Mouse (Mus musculus) fat pad, adult 2 months (tissue): Measurements from ENCODE around the gene Dll1.

ENCODE experiments used
- DNase-seq: peaks from one replicate; pipeline ENCODE4 v3.0.0-alpha.2; 2011; ENCODE audit warnings: low read depth, low spot score; ENCODE audit errors: extremely low read depth

The Dll1 gene

DNA sequence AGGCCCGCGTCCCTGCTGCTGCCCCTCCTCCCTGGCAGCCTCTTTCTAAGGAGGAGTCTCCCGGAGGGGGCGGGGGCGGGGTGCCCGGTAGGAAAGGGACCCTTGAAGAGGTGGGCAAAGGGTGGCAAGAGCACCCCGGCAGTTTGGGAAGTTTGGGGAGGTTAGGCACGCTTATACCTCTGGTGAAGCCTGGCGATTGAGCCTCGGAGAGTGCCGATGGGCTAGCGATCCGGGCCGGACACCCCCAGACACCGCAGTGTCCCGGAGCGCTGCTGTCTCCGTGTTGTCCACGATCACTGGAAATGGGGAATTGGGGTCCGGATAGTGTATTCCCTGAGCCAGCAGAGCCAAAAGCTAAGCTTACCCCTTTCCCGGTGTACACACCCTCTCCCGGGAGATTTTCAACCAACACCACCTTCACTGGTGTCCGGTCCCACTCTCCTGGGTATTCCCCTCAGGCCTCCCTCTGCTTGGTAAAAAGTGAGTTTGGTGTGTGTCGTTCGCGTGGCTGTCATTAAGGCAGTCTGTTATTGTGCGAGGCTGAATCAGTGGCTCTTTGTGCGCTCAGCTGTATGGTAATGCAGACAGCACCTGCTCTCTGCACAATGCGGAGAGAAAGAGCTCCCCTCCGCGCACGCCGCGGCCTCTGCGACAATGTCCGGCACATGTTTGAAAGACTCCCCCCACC is at the start of gene Dll1:
Gene Dll1, minus strand, starts transcription at position 379 of the 688 bp plus-strand sequence.
- DNase-seq, result no peak

DNA sequence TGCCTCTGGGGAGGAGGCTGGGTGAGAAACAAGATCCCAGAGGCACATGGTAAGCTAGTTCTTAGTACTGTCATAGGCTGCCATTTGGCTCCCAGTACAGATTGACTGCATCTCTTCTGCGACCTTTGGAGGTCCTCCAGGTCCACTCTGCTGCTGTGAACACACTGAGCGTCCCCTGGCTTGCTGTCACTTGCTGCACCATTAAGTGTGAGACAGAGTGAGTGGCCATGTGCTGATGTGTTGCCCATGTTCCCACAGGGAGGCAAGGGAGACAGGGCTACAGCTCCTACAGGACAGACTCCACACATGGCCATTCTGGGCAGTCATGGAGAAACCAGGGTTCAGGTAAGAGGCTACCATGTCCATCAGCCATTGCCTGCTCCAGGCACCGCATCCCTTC is 49.3 kb upstream of the Dll1 start:
- no peak for DNase-seq

DNA sequence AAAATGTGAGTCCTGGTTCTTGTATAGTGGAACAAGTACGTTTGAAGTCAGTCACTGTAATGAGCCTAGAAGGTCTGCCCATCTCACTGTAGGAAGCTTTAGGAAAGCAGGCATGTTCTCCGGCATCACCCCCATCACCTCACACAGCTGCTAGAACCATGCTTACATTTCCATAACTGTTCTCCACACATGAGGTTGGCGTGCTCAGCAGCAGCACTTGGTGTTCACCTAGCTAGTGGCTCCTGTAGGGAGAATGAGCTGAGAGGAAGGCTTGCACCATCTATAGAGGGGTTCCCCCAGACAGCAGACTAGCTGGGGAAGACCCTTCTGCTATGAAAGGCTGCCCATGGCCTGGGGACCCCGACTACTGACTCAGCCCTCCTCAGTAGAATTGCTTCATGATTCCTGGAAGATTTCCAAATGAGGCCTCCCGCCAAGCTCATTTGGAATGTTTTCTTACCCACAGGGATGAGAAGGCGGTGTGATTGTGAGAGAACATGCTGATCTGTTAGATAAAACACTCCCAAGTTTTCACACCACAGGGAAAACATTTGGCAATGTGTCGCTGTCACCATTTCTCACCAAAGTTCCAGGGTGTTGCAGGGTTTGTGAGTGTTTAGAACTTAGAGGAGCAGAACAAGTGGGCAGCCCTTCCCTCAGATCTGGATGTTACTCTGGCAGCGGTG is 46.6 kb upstream of the Dll1 start:
- peak; percentile 57 for DNase-seq

DNA sequence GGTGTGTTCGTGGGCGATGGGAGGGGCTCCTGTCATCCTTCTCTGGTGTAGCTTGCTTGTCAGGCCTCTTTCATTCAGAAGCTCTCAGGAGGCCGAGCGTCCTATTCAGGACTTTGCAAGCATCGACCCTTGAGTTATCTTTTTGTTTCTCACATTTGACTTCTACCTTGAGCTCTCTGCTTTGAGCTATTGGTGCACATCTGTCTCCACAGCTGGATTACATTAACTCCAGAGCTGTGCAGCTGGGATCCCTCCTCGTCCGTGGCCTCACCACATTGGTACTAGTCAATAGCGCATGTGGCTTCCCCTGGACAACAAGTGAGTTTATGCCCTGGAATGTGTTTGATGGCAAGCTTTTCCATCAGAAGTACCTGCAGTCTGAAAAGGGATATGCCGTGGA is 46.0 kb upstream of the Dll1 start:
- no peak for DNase-seq

DNA sequence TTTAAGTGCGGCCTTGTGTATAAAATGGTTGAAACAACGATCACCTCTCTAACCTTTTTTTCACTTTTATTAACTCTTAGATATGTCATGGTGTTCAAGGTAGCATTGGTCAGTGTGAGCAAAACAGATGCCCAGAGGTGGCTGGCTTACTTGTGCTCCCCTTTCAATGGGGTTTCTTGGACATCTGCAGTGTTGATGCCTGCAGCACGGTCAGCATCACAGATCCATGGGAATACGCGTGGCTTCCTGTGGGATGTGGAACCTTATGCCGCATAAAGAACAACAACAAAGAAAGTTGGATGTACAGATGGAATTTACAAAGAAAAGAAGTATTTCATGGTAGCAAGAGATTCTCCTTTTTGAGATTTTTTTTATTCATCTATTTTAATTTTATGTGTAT is 44.8 kb upstream of the Dll1 start:
- no peak for DNase-seq

DNA sequence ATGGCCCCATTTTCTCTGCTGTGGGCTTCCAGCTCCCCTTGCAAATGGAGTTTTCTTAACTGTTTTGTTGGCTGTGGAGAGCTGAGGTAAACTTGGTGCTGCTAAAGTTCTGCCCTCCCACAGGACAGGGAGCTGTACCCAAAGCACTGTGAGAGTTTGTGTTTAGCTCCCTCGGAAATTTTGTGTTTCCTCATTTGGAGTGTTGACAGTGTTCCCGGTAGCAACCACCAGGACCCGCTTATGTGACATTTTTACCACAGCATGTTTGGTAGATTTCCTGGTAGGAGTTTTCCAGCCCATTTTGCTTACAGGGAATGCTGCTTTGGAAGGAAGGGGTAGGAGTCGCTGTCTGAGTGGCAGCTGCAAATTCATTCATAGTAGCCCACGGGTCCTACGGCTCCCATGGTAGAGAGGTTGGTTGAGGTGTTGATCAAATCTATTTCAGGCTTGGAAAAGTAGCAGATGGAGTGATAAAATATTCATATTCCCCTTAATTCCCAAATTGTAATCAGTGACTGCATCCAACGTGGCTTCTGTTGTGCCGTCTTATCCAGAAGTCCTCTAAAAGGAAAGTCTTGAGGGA is 43.4 kb upstream of the Dll1 start:
- DNase-seq, result no peak

DNA sequence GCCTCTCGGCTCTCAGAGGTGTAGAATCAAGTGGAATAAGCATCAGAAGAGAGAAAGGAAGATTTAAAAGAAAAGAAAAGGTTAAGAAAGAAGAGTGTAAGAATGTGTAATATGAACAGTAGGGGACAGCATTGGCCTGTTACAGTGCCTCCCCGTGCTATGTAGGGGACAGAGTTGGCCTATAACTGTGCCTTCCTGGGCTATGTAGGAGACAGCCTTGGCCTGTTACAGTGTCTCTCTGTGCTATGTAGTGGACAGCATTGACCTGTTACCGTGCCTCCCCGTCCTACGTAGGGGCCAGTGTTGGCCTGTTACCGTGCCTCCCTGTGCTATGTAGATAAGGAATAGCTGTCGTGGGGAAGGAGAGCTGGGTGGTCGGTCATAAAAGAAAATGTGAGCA is 42.9 kb upstream of the Dll1 start:
- no peak for DNase-seq

DNA sequence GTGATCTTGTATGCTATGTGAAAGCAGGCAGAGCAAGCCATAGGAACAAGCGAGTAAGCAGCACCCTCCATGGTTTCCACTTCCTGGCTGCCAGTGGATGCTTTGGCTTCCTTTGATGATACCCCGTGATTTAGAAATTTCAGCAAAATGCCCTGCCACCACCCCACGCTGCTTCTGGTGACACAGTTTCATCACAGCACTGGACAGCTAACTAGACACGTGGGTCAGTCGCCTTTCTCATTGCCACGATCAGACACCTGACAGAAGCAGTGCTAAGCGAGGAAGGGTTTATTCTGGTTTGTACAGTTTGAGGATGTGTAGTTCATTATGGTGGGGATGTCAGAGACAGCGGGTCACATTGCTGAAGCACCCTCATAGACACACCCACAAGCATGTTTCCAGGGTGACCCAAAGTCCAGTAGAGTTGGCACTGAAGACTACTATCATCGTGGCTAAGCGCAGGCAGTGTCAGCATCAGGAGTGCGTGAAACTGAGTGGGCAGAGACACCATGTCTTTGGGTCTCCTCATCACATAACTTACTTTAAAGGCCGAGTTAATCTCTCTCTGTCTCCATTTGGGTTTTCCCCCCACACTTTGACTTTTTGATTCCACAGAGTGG is 40.0 kb upstream of the Dll1 start:
- no peak for DNase-seq

DNA sequence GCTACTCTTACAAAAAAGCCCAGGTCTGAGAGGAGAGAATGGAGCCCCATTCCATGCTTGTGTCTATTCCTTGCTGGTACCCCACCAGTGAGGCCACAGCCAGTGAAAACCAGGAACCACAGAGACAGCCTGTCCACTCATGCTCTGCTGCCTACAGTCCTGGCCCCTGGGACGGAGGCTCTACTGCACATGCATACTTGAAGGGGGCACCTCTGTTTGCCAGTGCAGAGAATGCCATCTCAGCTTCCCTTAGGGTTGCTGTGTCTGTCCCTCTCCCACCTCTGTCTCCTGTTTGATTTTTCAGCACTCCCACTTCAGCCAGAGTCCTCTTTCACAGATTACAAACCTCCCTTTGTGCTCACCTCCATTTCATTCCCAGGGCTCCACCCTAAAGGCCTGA is 34.2 kb upstream of the Dll1 start:
- DNase-seq, result no peak

DNA sequence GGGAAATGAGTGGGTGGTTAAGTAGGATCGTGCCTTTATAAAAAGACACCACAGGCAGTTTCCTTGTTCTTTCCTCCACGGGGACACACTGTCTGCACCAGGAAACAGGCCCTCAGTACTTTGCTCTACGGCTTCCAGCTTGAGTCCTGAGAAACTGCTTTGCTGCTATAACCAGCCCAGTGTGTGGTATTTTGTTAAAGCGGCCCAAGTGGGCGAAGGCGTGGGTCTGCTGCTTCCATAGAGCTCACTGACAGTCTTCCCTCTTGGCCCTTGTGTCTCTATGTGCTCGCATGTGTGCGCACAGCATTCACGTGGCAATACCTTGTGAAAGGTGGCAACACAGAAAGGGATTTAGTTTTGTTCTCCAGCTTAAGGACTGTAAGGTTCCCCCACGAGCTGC is 32.6 kb upstream of the Dll1 start:
- DNase-seq, result no peak

DNA sequence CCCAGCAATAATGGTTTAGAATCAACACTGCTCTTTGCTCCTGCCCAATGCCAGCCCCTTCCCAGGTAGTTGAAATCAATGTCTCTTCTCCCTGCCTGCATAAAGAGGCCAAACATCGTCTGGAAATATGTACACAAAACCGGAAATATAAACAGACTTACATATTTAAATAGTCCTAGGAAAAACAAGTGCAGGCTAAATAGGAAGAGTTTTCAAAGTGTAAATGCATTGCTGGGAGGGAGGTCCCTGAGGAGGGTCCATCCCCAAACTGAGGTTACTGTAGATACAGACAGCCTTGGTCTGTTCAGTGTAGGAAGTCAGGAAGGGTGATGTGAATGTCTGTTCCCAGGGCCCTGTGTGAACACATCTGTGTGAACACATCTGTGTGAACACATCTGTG is 29.9 kb upstream of the Dll1 start:
- no peak for DNase-seq

DNA sequence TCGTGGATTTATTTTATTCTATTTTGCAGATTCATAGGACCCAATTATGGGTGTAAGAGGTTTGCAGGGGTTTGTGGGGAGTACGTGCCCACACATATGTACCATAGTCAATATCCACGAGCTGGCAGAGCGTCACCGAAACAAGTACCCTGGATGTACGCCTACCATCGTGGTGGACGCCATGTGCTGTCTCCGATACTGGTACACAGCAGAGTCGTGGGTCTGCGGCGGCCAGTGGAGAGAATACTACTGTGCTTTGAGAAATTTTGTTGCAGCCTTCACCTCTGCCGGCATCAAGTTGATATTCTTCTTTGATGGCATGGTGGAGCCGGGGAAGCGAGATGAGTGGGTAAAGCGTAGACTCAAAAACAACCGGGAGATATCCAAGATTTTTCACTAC is 25.0 kb upstream of the Dll1 start:
- no peak for DNase-seq

DNA sequence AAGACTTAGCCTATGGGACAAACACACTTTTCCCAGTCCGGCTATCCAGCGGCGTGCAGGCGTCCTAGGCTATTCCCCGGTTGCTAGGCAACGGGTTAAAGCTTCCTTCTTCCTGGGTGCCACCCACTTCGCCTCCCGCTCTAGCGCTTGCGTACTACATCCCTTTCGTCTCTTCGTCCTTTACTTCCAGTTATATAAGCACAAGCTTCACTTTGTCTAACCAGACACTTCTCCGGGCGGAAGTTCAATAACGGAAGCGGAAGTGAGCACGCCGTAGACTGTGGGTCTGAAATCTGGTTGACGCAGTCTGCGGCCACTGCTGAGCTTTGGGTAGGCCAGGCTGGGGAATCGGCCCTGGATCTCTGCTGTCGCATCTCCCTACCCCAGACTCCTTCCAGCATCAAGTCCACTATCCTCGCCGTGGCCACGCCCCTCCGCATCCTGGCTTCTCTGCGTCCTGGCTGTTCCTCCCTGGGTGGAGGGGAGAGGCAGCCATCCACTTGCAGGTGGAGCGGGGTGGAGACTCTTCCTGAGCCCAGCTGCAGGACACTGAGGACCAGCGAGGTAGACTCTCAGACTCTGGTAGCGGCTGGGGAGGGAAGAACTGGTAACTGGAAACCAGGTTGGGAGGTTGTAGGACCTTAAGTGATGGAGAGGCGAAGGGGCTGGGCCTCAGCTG is 19.5 kb upstream of the Dll1 start, which contains the start of gene Fam120b:
Gene Fam120b, plus strand, starts transcription at position 206 of the 679 bp plus-strand sequence.
- peak; percentile 67 for DNase-seq

DNA sequence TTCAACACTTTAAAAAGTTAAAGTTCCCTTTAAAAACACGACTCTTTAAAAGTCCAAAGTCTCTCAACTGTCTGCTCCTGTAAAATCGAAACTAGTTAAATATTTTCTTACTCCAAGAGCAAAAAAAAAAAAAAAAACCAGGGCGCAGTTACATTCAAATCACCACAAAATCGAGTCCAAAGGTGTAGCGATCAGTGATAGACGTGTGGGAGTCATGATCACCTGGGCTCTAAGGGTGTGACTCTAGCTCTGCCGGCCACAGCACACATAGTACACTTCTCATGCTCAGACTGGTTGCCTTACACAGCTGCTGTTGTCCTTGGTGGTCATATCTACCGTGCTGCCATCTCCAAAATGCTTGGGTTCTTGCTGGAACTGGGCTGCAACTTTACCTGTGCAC is 12.7 kb upstream of the Dll1 start:
- no peak for DNase-seq

DNA sequence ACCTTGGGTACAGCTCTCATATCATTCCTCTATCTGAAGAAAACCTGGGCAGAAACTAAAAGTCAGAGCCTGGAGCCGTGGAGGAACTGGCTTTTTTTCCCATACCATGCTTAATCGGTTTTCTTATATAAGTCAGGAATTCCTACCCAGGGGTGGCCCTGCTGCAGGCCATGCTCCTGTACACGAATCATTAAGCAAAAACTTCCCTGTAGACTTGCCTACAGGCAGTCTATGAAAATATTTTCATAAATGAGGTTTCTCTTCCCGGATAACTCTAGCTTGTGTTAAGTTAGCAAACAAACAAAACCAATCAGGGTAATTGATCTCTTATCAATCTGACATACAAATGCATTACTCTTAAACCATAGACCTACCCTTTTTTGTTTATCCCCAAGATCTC is 12.2 kb upstream of the Dll1 start:
- DNase-seq, result no peak

DNA sequence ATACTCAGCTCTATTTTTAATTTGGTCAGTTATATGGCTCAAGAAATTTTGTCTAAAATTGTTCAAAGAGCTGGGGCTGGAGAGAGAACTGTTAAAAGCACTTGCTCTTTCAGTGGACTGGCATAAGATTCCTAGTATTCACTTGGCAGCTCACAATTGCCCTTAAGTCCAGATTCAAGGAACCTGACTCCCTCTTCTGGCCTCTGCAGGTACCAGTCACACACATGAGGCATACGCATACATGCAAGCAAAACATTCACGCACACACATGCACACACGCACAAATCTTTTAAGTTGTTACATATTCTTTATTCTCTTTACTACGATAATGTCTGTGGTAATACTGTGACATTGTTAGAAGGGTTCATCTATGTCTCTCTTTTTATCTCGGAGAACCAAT is 6.7 kb upstream of the Dll1 start:
- DNase-seq, result no peak

DNA sequence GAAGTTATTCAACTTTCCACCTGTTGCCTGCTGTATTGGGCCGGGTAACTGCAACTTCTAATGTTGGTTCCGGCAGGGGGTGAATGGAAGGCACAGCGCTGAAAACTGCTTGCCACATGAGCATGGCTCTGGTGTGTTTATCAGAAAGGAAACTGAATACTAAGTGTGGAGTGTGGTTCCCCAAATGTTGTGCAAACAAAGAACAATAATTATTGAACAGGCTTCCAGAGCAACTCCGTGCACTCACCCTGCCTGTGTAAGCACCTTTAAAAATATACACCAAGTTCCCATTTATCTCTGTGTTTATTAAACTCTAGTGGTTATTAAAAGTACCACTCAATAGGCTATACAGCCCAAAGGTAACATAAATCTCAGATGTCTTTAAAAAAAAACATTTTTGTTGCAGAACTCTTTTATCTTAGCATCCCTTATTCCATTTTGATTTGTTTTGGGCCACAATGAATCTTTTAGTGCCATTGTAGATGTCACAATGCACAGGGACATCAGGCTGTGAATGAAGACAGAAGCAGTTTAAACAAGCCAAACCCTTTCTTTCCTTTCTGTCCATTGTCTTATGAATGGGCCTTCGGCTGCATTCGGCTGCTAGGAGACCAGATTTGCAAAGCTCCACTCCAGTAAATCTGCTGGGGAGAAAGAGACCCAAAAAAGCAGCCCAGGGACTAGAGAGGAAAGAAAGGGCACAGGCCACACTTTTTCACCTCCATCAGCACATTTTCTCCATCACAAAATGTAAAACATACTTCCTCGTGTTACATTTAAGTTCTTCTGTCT is 5.4 kb upstream of the Dll1 start:
- no peak for DNase-seq

DNA sequence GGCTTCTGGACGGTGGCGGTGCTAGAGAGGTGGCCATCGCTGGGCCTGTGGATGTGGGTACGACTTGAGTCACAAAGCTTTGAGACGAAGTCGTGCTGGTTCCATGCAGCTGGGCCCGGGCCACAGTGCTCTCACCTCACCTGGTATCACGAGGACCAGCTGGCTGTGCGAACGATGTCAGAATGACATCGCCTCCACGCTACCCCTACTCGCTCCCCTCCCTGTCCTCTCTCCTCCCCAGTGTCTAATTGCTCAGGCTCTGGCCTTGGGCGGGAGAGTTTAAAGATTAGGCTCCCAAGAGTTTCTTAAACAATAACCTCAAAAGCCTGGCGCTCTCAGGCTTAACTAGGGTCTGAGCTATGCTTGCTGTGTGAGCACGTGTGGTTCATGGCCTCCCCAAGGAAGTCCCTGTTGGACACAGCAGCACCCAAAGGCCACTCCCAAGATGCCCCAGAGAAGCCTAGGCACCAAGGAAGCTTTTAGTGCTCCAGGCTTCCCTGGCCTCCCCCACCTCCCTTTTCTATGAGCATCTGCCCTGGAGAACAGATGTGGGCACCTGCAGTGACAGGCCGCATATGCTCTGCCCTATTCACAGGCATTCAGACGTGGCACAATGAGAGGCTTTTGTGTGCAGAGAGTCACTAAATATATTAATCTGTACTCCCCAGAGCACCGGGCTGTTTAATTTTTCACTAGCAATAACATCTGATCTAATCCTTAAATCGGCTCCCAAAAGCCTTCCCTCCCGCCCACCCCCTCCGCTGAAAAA is 4.6 kb upstream of the Dll1 start:
- DNase-seq, result no peak

DNA sequence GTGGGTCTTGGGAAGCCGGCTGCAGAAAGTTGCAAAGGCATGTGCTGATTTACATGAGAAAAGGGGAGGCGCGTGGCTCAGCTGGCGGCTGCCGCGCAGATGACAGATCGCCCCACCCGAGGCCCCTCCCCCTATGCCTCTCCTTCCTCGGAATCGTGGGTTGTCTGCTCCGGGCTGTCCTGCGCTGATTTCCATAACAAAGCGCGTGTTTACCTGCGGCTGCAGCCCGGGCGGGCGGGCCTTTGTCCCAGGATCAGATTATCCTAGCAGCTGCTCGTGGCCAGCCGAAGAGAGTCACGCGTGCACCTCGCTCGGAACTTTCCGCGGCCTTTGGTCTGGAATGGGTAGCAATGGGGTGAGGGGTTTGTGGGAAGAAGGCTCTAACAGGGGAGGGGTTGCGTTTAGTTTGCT is 4.0 kb upstream of the Dll1 start:
- DNase-seq, result no peak
